Mouse (Mus musculus): ENCODE measurements around the gene Vmn1r74. TPM values are rescaled to one million over a fixed set of nuclear protein-coding genes. Genes with fewer than 3 reads are reported as not detected.
"Not testable (repeated sequence)": the region's sequence is repeated elsewhere in the genome, so short reads cannot be mapped to it uniquely, and the experiment has no call there.

The Vmn1r74 gene
- not detected in 2 replicates for polyA plus RNA-seq (2015; fragmentation: Nextera tagmentation; extraction: Ambion mirVana)

GRCm38 (mm10) chr7:11833680-11834079 is at the start of gene Vmn1r74:
Vmn1r74 (plus strand) TSS chr7:11833980.
- H3K9ac ChIP-seq: no peak within 1 kb of the TSS
- no peaks in the 10 kb centered on the region for H3K27me3 ChIP-seq
- H3K27ac ChIP-seq (replicated peaks): no peak within 1 kb of the TSS
- H3K4me1 ChIP-seq: no peaks in the 10 kb centered on the region
- H3K4me3 ChIP-seq (replicated peaks): no peak within 1 kb of the TSS
- H3K9me3 ChIP-seq (replicated peaks): peaks cover 5% of the 10 kb centered on the region; the same call in 1 of the 2 replicates
- H3K36me3 ChIP-seq: no peaks in the 10 kb centered on the region
- WGBS: 73% methylated on average over 2 of the region's 2 CpGs
- no peak for ATAC-seq (ENCODE audit: insufficient number of reproducible peaks, low FRiP score, low TSS enrichment, low read depth)
- no peak within 1 kb of the TSS for H3K4me2 ChIP-seq (replicated peaks)

DNA sequence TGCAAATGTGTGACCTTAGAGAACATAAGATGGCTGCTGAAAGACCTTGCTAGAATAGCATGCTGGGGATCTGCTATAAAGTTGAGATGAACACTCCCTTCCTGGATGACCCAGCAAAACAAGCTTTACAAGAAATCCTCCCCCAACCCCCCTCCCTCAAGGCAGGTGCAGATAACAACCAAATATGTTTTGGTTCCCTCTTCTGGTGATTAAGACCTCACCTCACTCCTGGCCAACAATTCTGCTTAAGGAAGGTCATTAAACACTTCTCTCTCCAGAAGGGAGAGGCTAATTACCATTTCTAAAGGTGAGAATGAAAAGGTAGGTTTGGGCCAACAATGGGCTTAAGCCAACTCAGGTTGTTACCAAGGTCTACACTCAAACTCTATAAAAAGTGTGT is 20.0 kb upstream of the Vmn1r74 start:
- H3K4me3 ChIP-seq (replicated peaks): no peak overlapping the region
- no peaks in the 10 kb centered on the region for H3K36me3 ChIP-seq
- H3K27ac ChIP-seq (replicated peaks): no peak overlapping the region
- no peak overlapping the region for H3K4me2 ChIP-seq (replicated peaks)
- no peak overlapping the region for H3K9ac ChIP-seq
- ATAC-seq (ENCODE audit: insufficient number of reproducible peaks, low FRiP score, low TSS enrichment, low read depth): no peak
- peaks cover 4% of the 10 kb centered on the region; the same call in 1 of the 2 replicates for H3K9me3 ChIP-seq (replicated peaks)
- H3K27me3 ChIP-seq: no peaks in the 10 kb centered on the region
- H3K4me1 ChIP-seq: no peaks in the 10 kb centered on the region

- Histone ChIP-seq H3K27ac (replicated peaks) (no peak overlapping the region), H3K4me1 (no peaks in the 10 kb centered on the region), H3K4me2 (replicated peaks) (no peak overlapping the region), H3K27me3 (no peaks in the 10 kb centered on the region), H3K9ac (no peak overlapping the region), H3K36me3 (no peaks in the 10 kb centered on the region), H3K4me3 (replicated peaks) (no peak overlapping the region), H3K9me3 (replicated peaks) (peaks cover 19% of the 10 kb centered on the region)
- 77% methylated on average over 1 of the region's 1 CpGs for WGBS
- ATAC-seq (ENCODE audit: insufficient number of reproducible peaks, low FRiP score, low TSS enrichment, low read depth): no peak
These were observed 11.6 kb upstream of the Vmn1r74 start for GRCm38 (mm10) chr7:11822166-11822565.

DNA sequence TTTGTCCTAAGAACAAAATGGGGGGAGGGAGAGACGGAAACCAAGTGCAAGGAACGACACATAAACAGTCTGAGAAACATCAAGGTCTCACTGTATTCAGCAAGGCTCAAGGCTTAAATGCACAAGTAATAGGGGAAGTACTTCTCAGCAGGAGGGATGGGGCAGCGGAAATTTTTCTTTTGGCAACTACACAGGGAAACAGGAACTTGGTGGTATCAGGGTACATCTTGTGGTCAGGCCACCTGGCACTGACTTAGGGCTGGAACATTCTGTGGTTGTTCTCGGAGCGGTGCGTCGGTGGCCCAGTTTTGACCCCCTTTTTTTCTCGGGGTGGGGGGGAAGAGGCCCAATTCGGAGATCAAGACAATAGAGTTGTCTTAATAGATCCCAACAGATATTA is 10.5 kb upstream of the Vmn1r74 start:
- H3K27ac ChIP-seq (replicated peaks); H3K4me3 ChIP-seq (replicated peaks); ATAC-seq (ENCODE audit: insufficient number of reproducible peaks, low FRiP score, low TSS enrichment, low read depth); H3K4me2 ChIP-seq (replicated peaks); H3K36me3 ChIP-seq; H3K9ac ChIP-seq; H3K4me1 ChIP-seq; H3K27me3 ChIP-seq: not testable (repeated sequence)
- WGBS: 86% methylated on average over 9 of the region's 9 CpGs
- H3K9me3 ChIP-seq (replicated peaks): peaks cover 19% of the 10 kb centered on the region

- H3K9ac ChIP-seq: no peak within 1 kb of the TSS
- no peak for ATAC-seq (ENCODE audit: insufficient number of reproducible peaks, low FRiP score, low TSS enrichment, low read depth)
These were observed 40.5 kb downstream of the Vmn1r74 start, which contains the start of gene Vmn1r75 for GRCm38 (mm10) chr7:11874330-11874729. Vmn1r75 (plus strand) TSS chr7:11874630.

More at GRCm38 (mm10) chr7:11874330-11874729, 40.5 kb downstream of the Vmn1r74 start, which contains the start of gene Vmn1r75:
- no peaks in the 10 kb centered on the region for H3K4me1 ChIP-seq
- H3K27me3 ChIP-seq: no peaks in the 10 kb centered on the region
- H3K27ac ChIP-seq (replicated peaks): no peak within 1 kb of the TSS
- no peak within 1 kb of the TSS for H3K4me3 ChIP-seq (replicated peaks)
- no peaks in the 10 kb centered on the region for H3K36me3 ChIP-seq
- H3K9me3 ChIP-seq (replicated peaks): peaks cover 5% of the 10 kb centered on the region; the same call in 1 of the 2 replicates
- H3K4me2 ChIP-seq (replicated peaks): no peak within 1 kb of the TSS

Other genes with a start within 250 kb of the Vmn1r74 start
- not detected in 2 replicates for gene Zscan4-ps3, start 224.7 kb upstream of the Vmn1r74 start, polyA plus RNA-seq (2015; fragmentation: Nextera tagmentation; extraction: Ambion mirVana)
- gene Vmn1r72, start 153.8 kb upstream of the Vmn1r74 start, polyA plus RNA-seq (2015; fragmentation: Nextera tagmentation; extraction: Ambion mirVana): not detected in 2 replicates
- 0.05 TPM in 1 of 2 replicates, not detected in the other for gene Vmn1r73, start 103.7 kb upstream of the Vmn1r74 start, polyA plus RNA-seq (2015; fragmentation: Nextera tagmentation; extraction: Ambion mirVana)
- not detected in 2 replicates for gene Vmn1r75, start 40.6 kb downstream of the Vmn1r74 start, polyA plus RNA-seq (2015; fragmentation: Nextera tagmentation; extraction: Ambion mirVana)
- gene Vmn1r76, start 104.2 kb downstream of the Vmn1r74 start, polyA plus RNA-seq (2015; fragmentation: Nextera tagmentation; extraction: Ambion mirVana): not detected in 2 replicates
- not detected in 2 replicates for gene Vmn1r77, start 202.8 kb downstream of the Vmn1r74 start, polyA plus RNA-seq (2015; fragmentation: Nextera tagmentation; extraction: Ambion mirVana)

All from embryonic facial prominence, embryonic 15.5 days (tissue).